Mouse (Mus musculus): ENCODE results near the gene Dpf1. TPM values are rescaled to one million over a fixed set of nuclear protein-coding genes. Genes with fewer than 3 reads are reported as not detected.
A peak's percentile ranks its signal among the peaks of the same experiment; 100 is the strongest.

The Dpf1 gene
- polyA plus RNA-seq, 1 experiment from 2014 or later, result 2.2 TPM

DNA sequence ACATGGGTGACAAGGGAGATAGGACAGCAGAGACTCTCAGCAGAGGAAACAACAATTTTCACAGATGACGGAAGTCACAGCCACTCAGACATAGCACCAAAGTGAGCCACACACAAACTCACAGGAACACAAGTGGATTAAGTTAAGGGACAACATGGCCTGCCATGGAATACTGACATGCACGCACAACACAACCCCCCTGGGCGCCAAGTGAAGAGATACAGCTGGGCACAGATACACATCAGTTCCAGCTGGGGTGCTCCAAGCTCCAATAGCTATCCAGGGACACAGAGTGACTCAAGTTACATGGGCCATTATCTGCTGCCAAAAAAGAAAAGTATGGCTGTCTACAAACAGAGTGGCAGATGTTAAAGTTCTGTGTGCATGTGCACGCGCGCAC lies 13.9 kb upstream of the Dpf1 start:
- peaks cover 43% of the 10 kb centered on the region for H3K4me1 ChIP-seq (replicated peaks)
- peak overlapping the region; percentile 61 for H3K4me3 ChIP-seq
- no peaks in the 10 kb centered on the region; the same call in 1 of the 2 replicates for H3K9me3 ChIP-seq (replicated peaks)
- H3K27me3 ChIP-seq (replicated peaks), result peaks cover 56% of the 10 kb centered on the region
- H3K4me2 ChIP-seq, result peak overlapping the region; percentile 92
- ATAC-seq (ENCODE audit: insufficient number of reproducible peaks, low FRiP score), result no peak
- peak overlapping the region; percentile 55; the same call in 1 of the 2 replicates for H3K27ac ChIP-seq (ENCODE audit: poor library complexity, severe bottlenecking)
- WGBS, result 78% methylated on average over 6 of the region's 6 CpGs
- H3K36me3 ChIP-seq, result no peaks in the 10 kb centered on the region
- no peak overlapping the region; the same call in 1 of the 2 replicates for H3K9ac ChIP-seq

DNA sequence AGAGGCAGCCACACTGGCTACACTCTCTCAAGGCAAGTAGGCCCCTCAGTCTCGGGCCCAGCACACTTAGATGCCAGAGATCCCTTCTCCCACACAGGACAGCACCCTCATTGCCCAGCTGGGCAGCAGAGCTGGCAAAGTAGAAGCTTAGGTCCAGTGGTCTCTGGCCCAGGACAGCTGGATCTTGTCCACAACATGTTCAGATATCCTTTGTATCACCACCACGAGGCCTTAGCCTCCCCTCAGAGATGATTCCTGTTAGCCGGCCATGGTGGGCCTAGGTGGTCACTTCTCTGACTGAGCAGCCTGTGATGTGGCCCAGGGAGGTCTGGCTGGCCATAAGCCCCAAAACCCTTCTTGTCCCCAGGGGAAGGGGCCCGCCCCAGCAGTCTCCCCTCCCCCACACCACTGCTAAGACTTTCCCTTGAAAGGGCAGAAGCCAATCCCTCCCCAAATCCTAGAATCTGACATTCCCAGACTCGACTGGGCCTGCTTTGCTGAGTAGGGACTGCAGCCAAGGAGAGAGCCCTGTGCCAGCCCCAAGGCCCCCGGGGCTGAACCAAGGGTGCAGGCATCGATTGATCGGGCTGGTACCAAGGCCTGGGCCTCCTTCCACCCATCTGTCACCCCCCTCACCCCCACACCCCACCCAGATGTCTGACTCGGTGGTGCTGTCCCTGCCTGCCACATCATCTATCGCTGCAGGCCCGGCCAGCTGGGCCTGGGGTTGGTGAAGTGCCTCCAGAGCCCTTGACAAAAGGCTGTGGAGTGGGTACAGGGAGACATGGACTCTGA lies 12.9 kb upstream of the Dpf1 start:
- H3K4me3 ChIP-seq, result no peak overlapping the region
- H3K27me3 ChIP-seq (replicated peaks), result peaks cover 46% of the 10 kb centered on the region
- peak overlapping the region; percentile 33; the same call in 1 of the 2 replicates for H3K27ac ChIP-seq (ENCODE audit: poor library complexity, severe bottlenecking)

DNA sequence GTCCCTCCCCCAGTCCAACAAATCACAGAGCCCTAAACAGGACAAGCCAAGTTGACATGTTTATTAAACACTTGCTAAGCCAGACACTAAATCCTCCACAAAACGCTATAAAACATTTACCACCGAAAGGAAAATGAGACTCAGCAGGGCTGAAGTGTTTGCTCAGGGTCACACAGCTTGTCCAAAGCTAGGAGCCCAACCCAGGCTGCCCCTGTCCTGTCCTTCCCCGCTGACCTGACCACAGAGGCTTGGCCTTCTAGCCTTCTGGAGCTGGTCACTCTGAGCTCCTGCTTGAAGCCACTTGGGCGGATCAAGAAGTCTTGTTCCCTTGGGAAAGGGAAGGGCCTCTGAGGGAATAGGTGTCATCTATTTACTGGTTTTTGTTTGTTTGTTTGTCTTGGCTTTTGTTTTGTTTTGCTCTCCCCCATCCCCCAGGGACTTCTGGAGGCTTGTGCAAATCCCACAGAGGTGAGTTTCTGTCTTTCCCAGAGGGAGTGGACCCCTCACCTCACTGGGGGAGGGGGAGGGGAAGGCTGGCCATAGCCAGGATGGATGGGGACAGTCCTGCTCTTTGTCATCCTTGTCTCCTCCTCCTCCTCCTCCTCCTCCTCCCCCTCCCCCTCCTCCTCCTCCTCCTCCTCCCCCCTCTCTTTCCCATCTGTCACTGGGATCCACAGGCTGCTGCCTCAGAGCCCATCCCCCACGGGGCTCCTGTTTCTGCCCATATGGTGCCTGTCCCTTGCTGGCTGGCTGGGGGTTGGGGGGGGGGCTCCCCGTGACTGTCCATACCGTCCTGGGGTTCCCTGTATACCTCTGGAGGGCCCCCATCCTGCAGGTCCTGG lies 11.9 kb upstream of the Dpf1 start:
- no peak overlapping the region for H3K4me3 ChIP-seq
- peak; percentile 57 for ATAC-seq (ENCODE audit: insufficient number of reproducible peaks, low FRiP score)
- H3K36me3 ChIP-seq, result no peaks in the 10 kb centered on the region
- H3K27me3 ChIP-seq (replicated peaks), result peaks cover 41% of the 10 kb centered on the region
- H3K27ac ChIP-seq (ENCODE audit: poor library complexity, severe bottlenecking), result peak overlapping the region; percentile 28; the same call in 1 of the 2 replicates
- H3K9me3 ChIP-seq (replicated peaks), result no peaks in the 10 kb centered on the region; the same call in 1 of the 2 replicates
- H3K4me2 ChIP-seq, result peak overlapping the region; percentile 39
- 33% methylated on average over 7 of the region's 7 CpGs for WGBS
- H3K4me1 ChIP-seq (replicated peaks), result peaks cover 43% of the 10 kb centered on the region
- H3K9ac ChIP-seq, result peak overlapping the region; percentile 44

More for the DNA sequence above, 12.9 kb upstream of the Dpf1 start:
- Histone ChIP-seq H3K4me1 (replicated peaks) (peaks cover 43% of the 10 kb centered on the region), H3K4me2 (peak overlapping the region; percentile 92; the same call in 1 of the 2 replicates), H3K36me3 (no peaks in the 10 kb centered on the region), H3K9ac (0 out of 2 replicates have a peak overlapping the region, but pooled peaks have one; percentile 13), H3K9me3 (replicated peaks) (no peaks in the 10 kb centered on the region; the same call in 1 of the 2 replicates)
- ATAC-seq (ENCODE audit: insufficient number of reproducible peaks, low FRiP score), result no peak
- WGBS, result 58% methylated on average over 11 of the region's 11 CpGs

DNA sequence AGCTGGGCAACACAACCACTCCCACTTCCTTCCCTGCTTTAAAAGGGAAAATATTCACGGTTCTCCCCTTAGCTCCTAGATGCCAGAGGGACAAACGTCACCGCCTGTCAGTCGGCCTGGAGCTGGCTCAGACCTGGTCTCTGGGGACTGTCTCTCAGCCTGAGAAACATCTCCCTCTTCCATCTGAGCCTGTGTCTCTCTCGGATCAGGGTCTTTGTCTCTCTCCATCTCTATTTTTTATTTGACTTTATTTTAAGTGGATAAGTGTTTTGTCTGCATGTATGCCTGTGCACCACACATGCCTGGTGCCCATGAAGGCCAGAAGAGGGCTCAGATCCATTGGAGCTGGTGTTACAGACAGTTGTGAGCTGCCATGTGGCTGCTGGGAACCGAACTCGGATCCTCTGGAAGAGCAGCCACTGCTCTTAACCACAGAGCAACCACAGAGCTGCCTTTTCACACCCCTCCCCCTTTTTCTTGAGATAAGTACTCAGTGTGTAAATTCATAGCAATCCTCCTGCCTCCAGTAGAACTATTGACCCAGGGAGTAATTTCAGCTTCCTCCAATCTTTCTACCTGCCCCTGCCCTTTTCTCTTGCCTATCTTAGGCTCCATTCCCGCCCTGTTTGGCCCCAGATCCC lies 11.2 kb upstream of the Dpf1 start:
- Histone ChIP-seq H3K9me3 (replicated peaks) (no peaks in the 10 kb centered on the region; the same call in 1 of the 2 replicates), H3K4me2 (peak overlapping the region; percentile 39), H3K4me1 (replicated peaks) (peaks cover 43% of the 10 kb centered on the region), H3K9ac (peak overlapping the region; percentile 44), H3K36me3 (no peaks in the 10 kb centered on the region), H3K4me3 (no peak overlapping the region), H3K27me3 (replicated peaks) (peaks cover 36% of the 10 kb centered on the region), H3K27ac (ENCODE audit: poor library complexity, severe bottlenecking) (peak overlapping the region; percentile 63)
- no peak for ATAC-seq (ENCODE audit: insufficient number of reproducible peaks, low FRiP score)
- WGBS, result 23% methylated on average over 8 of the region's 8 CpGs

DNA sequence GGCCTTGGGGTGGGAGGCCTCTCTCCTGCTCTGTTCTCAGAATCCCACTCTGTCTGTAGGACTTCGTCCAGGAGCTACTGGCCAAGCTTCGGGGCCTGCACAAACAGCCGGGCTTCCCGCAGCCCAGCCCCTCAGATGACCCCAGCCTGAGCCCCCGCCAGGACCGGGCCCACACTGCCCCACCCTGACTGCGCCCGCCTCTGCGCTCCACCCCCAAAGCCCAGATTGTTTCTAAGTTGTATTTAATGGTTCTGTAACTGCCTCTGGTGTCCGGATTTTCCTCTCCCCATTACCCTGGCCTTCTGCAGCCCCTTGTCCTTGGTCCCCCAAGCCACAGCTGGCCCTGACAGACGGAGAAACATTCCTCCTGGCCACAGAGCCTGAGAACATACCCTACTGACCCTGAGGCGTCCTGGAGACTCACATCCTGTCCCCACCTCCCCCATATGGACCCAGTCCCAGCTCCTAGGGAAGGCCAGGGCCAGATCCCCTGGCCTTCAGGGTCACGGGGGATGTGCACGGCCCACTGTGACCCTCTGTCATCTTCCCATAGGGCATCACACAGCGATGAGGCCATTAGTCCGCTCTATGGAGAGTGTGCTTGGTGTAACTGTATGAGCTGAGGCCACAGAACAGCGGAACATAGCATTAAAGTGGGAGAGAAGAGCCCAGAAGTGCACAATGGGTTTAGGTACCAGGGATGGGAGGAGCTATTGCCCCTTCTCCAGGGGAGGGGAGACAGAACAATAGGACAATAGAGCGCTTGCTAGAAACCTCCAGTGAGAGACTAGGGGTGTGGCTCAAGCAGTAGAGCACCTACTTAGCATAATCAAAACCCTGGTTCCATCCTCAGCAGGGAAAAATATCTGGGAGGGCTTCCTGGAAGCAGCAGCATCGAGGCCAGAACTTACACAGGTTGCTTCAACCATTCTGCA lies 10.4 kb upstream of the Dpf1 start:
- Histone ChIP-seq H3K4me3 (no peak overlapping the region), H3K27me3 (replicated peaks) (peaks cover 33% of the 10 kb centered on the region), H3K9ac (no peak overlapping the region), H3K36me3 (no peaks in the 10 kb centered on the region), H3K4me2 (no peak overlapping the region), H3K27ac (ENCODE audit: poor library complexity, severe bottlenecking) (peak overlapping the region; percentile 63), H3K4me1 (replicated peaks) (peaks cover 43% of the 10 kb centered on the region), H3K9me3 (replicated peaks) (no peaks in the 10 kb centered on the region; the same call in 1 of the 2 replicates)
- no peak for ATAC-seq (ENCODE audit: insufficient number of reproducible peaks, low FRiP score)
- 36% methylated on average over 19 of the region's 19 CpGs for WGBS

DNA sequence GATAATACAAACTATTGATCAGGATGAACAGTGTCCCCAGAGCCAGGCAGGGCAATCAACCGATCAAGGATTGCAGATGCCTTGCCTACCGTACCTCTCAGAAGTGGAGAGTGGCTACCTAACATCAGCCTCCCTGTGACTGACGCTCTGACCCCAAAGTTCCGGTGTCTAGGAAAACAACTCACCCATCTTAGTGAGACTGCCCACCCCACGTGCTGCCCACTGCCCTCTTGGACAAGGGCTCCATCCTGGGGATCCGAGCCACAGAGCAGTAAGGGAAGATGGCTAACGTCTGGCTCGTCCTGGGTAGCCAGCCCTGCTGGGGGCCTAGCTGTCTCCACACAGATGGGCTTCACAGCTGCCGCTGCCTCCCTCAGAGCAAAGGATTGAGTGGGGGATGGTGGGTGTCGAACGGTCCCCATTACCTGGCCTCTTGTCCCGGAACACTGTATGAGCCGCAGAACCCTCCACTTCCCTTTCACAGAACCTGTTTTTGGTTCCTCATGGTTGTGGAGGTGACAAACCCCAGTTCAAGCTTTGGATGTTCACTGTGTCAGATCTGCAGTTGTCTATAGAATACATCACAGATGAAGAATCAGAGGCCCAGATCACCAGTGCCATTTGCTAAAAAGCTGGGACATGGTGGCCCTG lies 9.5 kb upstream of the Dpf1 start:
- no peak overlapping the region for H3K4me3 ChIP-seq
- WGBS, result 70% methylated on average over 13 of the region's 13 CpGs
- peaks cover 40% of the 10 kb centered on the region for H3K27me3 ChIP-seq (replicated peaks)
- H3K27ac ChIP-seq (ENCODE audit: poor library complexity, severe bottlenecking), result 0 out of 2 replicates have a peak overlapping the region, but pooled peaks have one; percentile 63
- no peaks in the 10 kb centered on the region; the same call in 1 of the 2 replicates for H3K9me3 ChIP-seq (replicated peaks)
- H3K4me2 ChIP-seq, result no peak overlapping the region
- ATAC-seq (ENCODE audit: insufficient number of reproducible peaks, low FRiP score), result no peak
- H3K4me1 ChIP-seq (replicated peaks), result peaks cover 36% of the 10 kb centered on the region
- no peaks in the 10 kb centered on the region for H3K36me3 ChIP-seq
- H3K9ac ChIP-seq, result no peak overlapping the region

DNA sequence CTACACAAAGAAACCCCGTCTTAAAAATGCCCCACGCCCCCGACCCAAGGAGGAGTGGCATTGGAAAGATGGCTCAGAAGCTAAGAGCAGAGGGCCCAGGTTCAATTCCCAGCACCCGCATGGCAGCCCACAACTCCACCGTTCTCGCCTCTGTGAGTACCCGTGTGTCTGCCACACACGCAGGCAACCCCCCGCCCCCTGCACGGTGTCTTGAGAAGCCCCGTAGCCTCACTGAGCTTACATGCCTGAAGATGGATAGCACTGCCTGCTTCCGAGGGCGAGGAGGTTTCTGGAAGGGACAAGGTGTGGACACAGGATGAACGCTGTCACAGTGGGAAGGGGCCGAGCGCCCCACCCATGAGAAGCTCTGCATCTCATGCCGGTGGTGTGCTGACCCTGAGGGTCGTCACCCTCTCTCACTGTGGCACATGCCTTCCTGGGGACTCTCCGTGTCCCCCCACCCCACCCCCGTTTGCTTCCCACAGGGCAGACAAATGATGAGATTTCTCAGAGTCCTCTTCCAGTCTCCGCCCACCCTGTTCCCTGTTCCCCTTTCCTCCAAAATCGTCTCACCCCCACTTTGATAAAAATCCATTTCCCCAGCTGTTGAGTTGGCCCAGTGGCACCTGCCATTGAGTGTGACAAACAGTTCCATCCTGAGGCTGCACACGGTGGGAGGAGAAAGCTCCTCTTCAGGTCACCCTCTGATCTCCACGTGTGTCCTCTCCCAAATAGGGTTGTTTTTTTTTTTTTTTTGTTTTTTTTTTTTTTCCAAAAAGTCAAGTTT lies 7.7 kb upstream of the Dpf1 start:
- no peak overlapping the region for H3K9ac ChIP-seq
- no peak overlapping the region for H3K27ac ChIP-seq (ENCODE audit: poor library complexity, severe bottlenecking)
- no peak for ATAC-seq (ENCODE audit: insufficient number of reproducible peaks, low FRiP score)
- peaks cover 33% of the 10 kb centered on the region for H3K27me3 ChIP-seq (replicated peaks)
- WGBS, result 73% methylated on average over 24 of the region's 24 CpGs
- no peaks in the 10 kb centered on the region for H3K36me3 ChIP-seq
- no peak overlapping the region for H3K4me2 ChIP-seq
- H3K4me3 ChIP-seq, result no peak overlapping the region
- no peaks in the 10 kb centered on the region for H3K9me3 ChIP-seq (replicated peaks)
- peaks cover 24% of the 10 kb centered on the region for H3K4me1 ChIP-seq (replicated peaks)

DNA sequence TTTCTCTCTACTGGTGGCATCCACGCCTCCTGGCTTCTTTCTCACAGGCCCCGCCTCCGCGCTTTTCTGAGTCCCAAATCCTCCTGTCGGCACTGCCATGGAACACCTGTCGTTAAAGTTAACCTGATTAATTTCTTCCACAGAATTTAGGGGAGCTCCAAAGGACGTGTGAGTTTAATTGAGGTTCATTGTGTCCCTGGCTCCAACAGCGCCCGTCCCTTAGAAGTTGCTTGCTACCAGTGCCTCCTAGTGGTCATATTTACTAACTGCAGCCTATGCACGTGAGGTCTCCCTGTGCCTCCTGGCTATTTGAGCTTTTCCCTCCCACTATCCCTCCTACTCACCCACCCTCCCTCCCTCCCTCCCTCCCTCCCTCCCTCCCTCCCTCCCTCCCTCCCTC lies 6.8 kb upstream of the Dpf1 start:
- ATAC-seq (ENCODE audit: insufficient number of reproducible peaks, low FRiP score), result no peak
- Histone ChIP-seq H3K9ac (no peak overlapping the region), H3K4me1 (replicated peaks) (peaks cover 16% of the 10 kb centered on the region), H3K4me2 (0 out of 2 replicates have a peak overlapping the region, but pooled peaks have one; percentile 28), H3K27me3 (replicated peaks) (peaks cover 35% of the 10 kb centered on the region), H3K9me3 (replicated peaks) (no peaks in the 10 kb centered on the region), H3K27ac (ENCODE audit: poor library complexity, severe bottlenecking) (no peak overlapping the region), H3K36me3 (no peaks in the 10 kb centered on the region), H3K4me3 (no peak overlapping the region)
- 9% methylated on average over 10 of the region's 10 CpGs for WGBS

DNA sequence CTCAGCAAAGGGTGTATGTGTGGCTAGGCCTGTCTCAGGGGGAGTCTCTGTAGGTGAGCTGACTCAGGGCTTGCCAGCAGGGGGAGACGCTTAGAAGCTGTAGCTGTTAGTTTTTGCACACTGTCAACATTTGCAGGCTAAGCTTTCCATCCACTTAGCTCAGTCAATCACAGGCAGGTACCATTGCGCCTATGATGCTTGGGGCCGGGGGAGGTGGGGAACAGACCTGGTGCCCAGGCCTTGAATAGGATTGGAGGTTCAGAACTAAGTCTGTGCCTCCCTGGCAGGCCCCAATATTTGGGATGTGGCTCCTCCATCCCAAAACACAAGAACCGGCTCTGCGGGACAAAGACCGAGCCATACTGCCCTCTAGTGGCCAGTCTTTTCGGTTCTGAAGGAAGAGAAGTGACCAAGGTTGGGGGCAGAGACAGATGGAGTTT lies 2.6 kb upstream of the Dpf1 start:
- Histone ChIP-seq H3K4me1 (replicated peaks) (peaks cover 20% of the 10 kb centered on the region), H3K27me3 (replicated peaks) (peaks cover 65% of the 10 kb centered on the region), H3K9me3 (replicated peaks) (no peaks in the 10 kb centered on the region), H3K36me3 (no peaks in the 10 kb centered on the region), H3K27ac (ENCODE audit: poor library complexity, severe bottlenecking) (no peak overlapping the region), H3K9ac (no peak overlapping the region), H3K4me3 (no peak overlapping the region), H3K4me2 (no peak overlapping the region)
- 1% methylated on average over 7 of the region's 7 CpGs for WGBS
- ATAC-seq (ENCODE audit: insufficient number of reproducible peaks, low FRiP score), result no peak
